Mouse (Mus musculus): ENCODE results near the gene Pou2f3. TPM values are rescaled to one million over a fixed set of nuclear protein-coding genes. Genes with fewer than 3 reads are reported as not detected.

The Pou2f3 gene
- total and polyA plus RNA-seq, 3 experiments, result 0.14 TPM; not detected in 2

DNA sequence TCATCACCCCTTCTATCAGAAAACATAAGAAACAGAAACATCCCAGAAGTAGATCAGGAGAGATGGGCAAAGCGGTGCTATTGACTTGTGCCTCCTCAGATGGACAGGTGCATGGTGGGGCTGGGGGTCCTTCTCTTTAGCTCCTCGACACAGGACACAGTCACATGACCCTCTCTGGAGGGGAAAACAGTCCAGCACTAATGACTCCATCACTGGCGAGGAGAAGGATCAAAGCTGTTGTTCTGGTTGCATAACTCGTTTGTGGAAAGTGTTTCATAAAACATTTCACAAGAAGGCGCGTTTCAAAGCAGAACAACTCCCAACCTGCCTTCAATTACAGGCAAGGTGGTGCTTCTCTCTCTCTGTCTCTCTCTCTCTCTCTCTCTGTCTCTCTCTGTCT lies 58.4 kb downstream of the Pou2f3 start:
- Histone ChIP-seq H3K27me3 (ENCODE audit: control insufficient read depth, insufficient read depth, low read length) (no peaks in the 10 kb centered on the region), H3K4me3 (no peak overlapping the region), H3K27ac (no peak overlapping the region), H3K79me2 (replicated peaks; ENCODE audit: control insufficient read depth, insufficient read depth, low read length) (no peaks in the 10 kb centered on the region), H3K4me1 (ENCODE audit: control insufficient read depth, insufficient read depth, low read length) (peaks cover 4% of the 10 kb centered on the region; the same call in 1 of the 2 replicates), H3K36me3 (ENCODE audit: control insufficient read depth, insufficient read depth, low read length) (no peaks in the 10 kb centered on the region), H3K9ac (ENCODE audit: low read depth, low read length) (no peak overlapping the region)
- no peak for TF ChIP-seq EP300 (IDR thresholded peaks at IDR 0.05; ENCODE audit: insufficient read depth, low read depth, low read length)
- no peak for TF ChIP-seq POLR2A (IDR thresholded peaks at IDR 0.05; ENCODE audit: insufficient read depth, low read depth, low read length)
- TF ChIP-seq CTCF (IDR thresholded peaks at IDR 0.05), result no peak
- DNase-seq, result no peak
- intact Hi-C loops (cut with DNase I), result no loop called here
- WGBS, result 85% methylated on average over 6 of the region's 6 CpGs

GRCm38 (mm10) chr9:43150957-43151356 lies 59.2 kb downstream of the Pou2f3 start:
- Histone ChIP-seq H3K79me2 (replicated peaks; ENCODE audit: control insufficient read depth, insufficient read depth, low read length) (no peaks in the 10 kb centered on the region), H3K27ac (no peak overlapping the region), H3K36me3 (ENCODE audit: control insufficient read depth, insufficient read depth, low read length) (no peaks in the 10 kb centered on the region), H3K27me3 (ENCODE audit: control insufficient read depth, insufficient read depth, low read length) (no peaks in the 10 kb centered on the region), H3K4me3 (no peak overlapping the region), H3K4me1 (ENCODE audit: control insufficient read depth, insufficient read depth, low read length) (peaks cover 4% of the 10 kb centered on the region; the same call in 1 of the 2 replicates), H3K9ac (ENCODE audit: low read depth, low read length) (no peak overlapping the region)
- DNase-seq, result peak in 1 of 2 experiments; percentile 20
- 27% methylated on average over 9 of the region's 9 CpGs for WGBS
- TF ChIP-seq CTCF (IDR thresholded peaks at IDR 0.05), result no peak
- TF ChIP-seq POLR2A (IDR thresholded peaks at IDR 0.05; ENCODE audit: insufficient read depth, low read depth, low read length), result no peak
- no peak for TF ChIP-seq EP300 (IDR thresholded peaks at IDR 0.05; ENCODE audit: insufficient read depth, low read depth, low read length)
- intact Hi-C loops (cut with DNase I), result no loop called here

- Histone ChIP-seq H3K9ac (ENCODE audit: low read depth, low read length) (no peak overlapping the region), H3K4me1 (ENCODE audit: control insufficient read depth, insufficient read depth, low read length) (peaks cover 3% of the 10 kb centered on the region; the same call in 1 of the 2 replicates), H3K4me3 (no peak overlapping the region), H3K27ac (no peak overlapping the region), H3K79me2 (replicated peaks; ENCODE audit: control insufficient read depth, insufficient read depth, low read length) (no peaks in the 10 kb centered on the region), H3K36me3 (ENCODE audit: control insufficient read depth, insufficient read depth, low read length) (no peaks in the 10 kb centered on the region), H3K27me3 (ENCODE audit: control insufficient read depth, insufficient read depth, low read length) (no peaks in the 10 kb centered on the region)
- 12% methylated on average over 10 of the region's 10 CpGs for WGBS
- peak in 1 of 2 experiments; percentile 38 for DNase-seq
- TF ChIP-seq EP300 (IDR thresholded peaks at IDR 0.05; ENCODE audit: insufficient read depth, low read depth, low read length) (no peak), CTCF (IDR thresholded peaks at IDR 0.05) (no peak), POLR2A (IDR thresholded peaks at IDR 0.05; ENCODE audit: insufficient read depth, low read depth, low read length) (no peak)
- intact Hi-C loops (cut with DNase I), result no loop called here
Observed at GRCm38 (mm10) chr9:43150075-43150474, 60.1 kb downstream of the Pou2f3 start.

DNA sequence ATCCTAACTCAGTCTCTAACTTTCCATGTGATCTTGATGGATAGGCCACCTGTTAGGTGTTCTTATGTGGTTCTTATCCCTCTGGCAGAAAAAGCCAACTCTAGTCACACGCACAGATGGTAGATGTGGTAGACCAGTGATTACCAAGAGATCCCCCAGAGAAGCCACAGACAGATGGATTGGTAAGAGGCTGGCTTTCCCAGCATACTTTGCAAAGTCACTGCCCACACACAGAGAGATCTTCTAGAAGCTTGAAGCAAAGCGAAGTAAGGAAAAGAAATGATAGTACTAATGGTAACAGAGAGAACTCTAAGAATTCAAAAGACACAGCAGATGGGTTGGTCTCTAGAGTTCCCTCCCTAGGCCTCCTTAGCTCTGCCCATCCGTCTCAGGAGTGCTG lies 60.7 kb downstream of the Pou2f3 start:
- Histone ChIP-seq H3K4me3 (no peak overlapping the region), H3K36me3 (ENCODE audit: control insufficient read depth, insufficient read depth, low read length) (no peaks in the 10 kb centered on the region), H3K27me3 (ENCODE audit: control insufficient read depth, insufficient read depth, low read length) (no peaks in the 10 kb centered on the region), H3K4me1 (ENCODE audit: control insufficient read depth, insufficient read depth, low read length) (peaks cover 3% of the 10 kb centered on the region; the same call in 1 of the 2 replicates), H3K27ac (no peak overlapping the region), H3K79me2 (replicated peaks; ENCODE audit: control insufficient read depth, insufficient read depth, low read length) (no peaks in the 10 kb centered on the region), H3K9ac (ENCODE audit: low read depth, low read length) (no peak overlapping the region)
- 88% methylated on average over 3 of the region's 3 CpGs for WGBS
- no peak for TF ChIP-seq POLR2A (IDR thresholded peaks at IDR 0.05; ENCODE audit: insufficient read depth, low read depth, low read length)
- no peak for TF ChIP-seq EP300 (IDR thresholded peaks at IDR 0.05; ENCODE audit: insufficient read depth, low read depth, low read length)
- no peak for DNase-seq
- intact Hi-C loops (cut with DNase I), result no loop called here

GRCm38 (mm10) chr9:43145196-43145595 lies 65.0 kb downstream of the Pou2f3 start:
- 88% methylated on average over 4 of the region's 4 CpGs for WGBS
- no peak overlapping the region for H3K4me3 ChIP-seq
- H3K36me3 ChIP-seq (ENCODE audit: control insufficient read depth, insufficient read depth, low read length), result no peaks in the 10 kb centered on the region
- H3K9ac ChIP-seq (ENCODE audit: low read depth, low read length), result no peak overlapping the region
- DNase-seq, result no peak
- no peaks in the 10 kb centered on the region for H3K27me3 ChIP-seq (ENCODE audit: control insufficient read depth, insufficient read depth, low read length)
- H3K79me2 ChIP-seq (replicated peaks; ENCODE audit: control insufficient read depth, insufficient read depth, low read length), result no peaks in the 10 kb centered on the region
- peaks cover 3% of the 10 kb centered on the region; the same call in 1 of the 2 replicates for H3K4me1 ChIP-seq (ENCODE audit: control insufficient read depth, insufficient read depth, low read length)
- no peak overlapping the region for H3K27ac ChIP-seq
- TF ChIP-seq CTCF (IDR thresholded peaks at IDR 0.05) (no peak), POLR2A (IDR thresholded peaks at IDR 0.05; ENCODE audit: insufficient read depth, low read depth, low read length) (no peak), EP300 (IDR thresholded peaks at IDR 0.05; ENCODE audit: insufficient read depth, low read depth, low read length) (no peak)
- intact Hi-C loops (cut with DNase I), result no loop called here

DNA sequence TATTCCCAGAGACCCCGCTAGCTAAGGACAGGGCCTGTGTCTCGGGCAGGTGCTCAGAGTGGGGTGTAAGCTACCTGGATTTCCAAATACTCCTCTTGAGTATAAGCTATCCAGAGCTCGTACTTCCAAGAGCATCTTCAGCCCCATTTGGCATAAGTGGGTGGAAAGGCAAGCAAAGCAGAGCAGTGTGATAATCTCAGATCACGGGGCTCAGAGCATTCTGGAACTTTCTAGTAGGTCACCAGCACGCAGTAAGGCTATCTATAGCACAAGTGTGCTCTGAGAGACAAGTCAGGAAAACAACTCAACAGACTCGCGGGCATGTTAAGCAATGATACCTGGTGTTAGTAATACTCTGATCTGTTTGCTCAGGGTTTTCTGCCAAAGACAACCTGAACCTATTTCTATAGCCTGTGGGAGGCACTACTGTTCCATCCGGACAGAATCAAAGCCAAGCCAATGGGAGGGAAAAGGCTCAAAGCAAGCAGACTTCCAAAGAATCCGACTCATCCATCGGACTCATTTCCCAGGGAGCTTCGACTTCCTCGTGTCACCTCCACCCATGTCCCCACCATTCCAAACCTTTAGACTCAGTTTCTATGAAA lies 65.9 kb downstream of the Pou2f3 start:
- H3K9ac ChIP-seq (ENCODE audit: low read depth, low read length), result no peak overlapping the region
- WGBS, result 42% methylated on average over 12 of the region's 12 CpGs
- TF ChIP-seq CTCF (IDR thresholded peaks at IDR 0.05) (peak; percentile 50), POLR2A (IDR thresholded peaks at IDR 0.05; ENCODE audit: insufficient read depth, low read depth, low read length) (no peak)
- intact Hi-C loops (cut with DNase I), result no loop called here
- H3K79me2 ChIP-seq (replicated peaks; ENCODE audit: control insufficient read depth, insufficient read depth, low read length), result no peaks in the 10 kb centered on the region
- no peak for DNase-seq
- H3K4me1 ChIP-seq (ENCODE audit: control insufficient read depth, insufficient read depth, low read length), result no peaks in the 10 kb centered on the region
- H3K27me3 ChIP-seq (ENCODE audit: control insufficient read depth, insufficient read depth, low read length), result no peaks in the 10 kb centered on the region
- no peak overlapping the region for H3K27ac ChIP-seq
- no peaks in the 10 kb centered on the region for H3K36me3 ChIP-seq (ENCODE audit: control insufficient read depth, insufficient read depth, low read length)
- H3K4me3 ChIP-seq, result no peak overlapping the region

Measured in heart, adult 2 months (tissue).